Mouse (Mus musculus) embryonic facial prominence, embryonic 12.5 days (tissue): ENCODE data around the gene Slamf9. TPM values are rescaled to one million over a fixed set of nuclear protein-coding genes. Genes with fewer than 3 reads are reported as not detected.

Source experiments
- ATAC-seq: fragments of 200-750 bp; cut with Nextera tagmentation; 2 replicates; pipeline ENCODE4 v1.8.0; 2017; ENCODE audit not compliant: insufficient number of reproducible peaks, insufficient read depth, low FRiP score, low TSS enrichment
- H3K27ac ChIP-seq: fragments of 300-500 bp; sonication (generic); 2 replicates; pipeline ENCODE4 v1.5.1; 2016; ENCODE audit warnings: mild to moderate bottlenecking
- H3K27me3 ChIP-seq: fragments of 300-500 bp; sonication (generic); 2 replicates; pipeline ENCODE4 v1.6.1; 2016; ENCODE audit warnings: mild to moderate bottlenecking, moderate library complexity
- H3K36me3 ChIP-seq: fragments of 300-500 bp; sonication (generic); 2 replicates; pipeline ENCODE4 v1.6.1; 2016; ENCODE audit warnings: mild to moderate bottlenecking
- H3K4me1 ChIP-seq: fragments of 300-500 bp; sonication (generic); 2 replicates; pipeline ENCODE4 v1.6.1; 2016
- H3K4me2 ChIP-seq: fragments of 300-500 bp; sonication (generic); replicated peaks from 2 replicates; pipeline ENCODE4 v1.6.1; 2016; ENCODE audit warnings: mild to moderate bottlenecking, moderate library complexity
- H3K4me3 ChIP-seq: fragments of 300-500 bp; sonication (generic); 2 replicates; pipeline ENCODE4 v1.5.1; 2016; ENCODE audit warnings: mild to moderate bottlenecking
- H3K9ac ChIP-seq: fragments of 300-500 bp; sonication (generic); 2 replicates; pipeline ENCODE4 v1.6.1; 2016; ENCODE audit warnings: mild to moderate bottlenecking, moderate library complexity
- H3K9me3 ChIP-seq: fragments of 300-500 bp; sonication (generic); 2 replicates; pipeline ENCODE4 v1.6.1; 2016; ENCODE audit warnings: mild to moderate bottlenecking, moderate library complexity
- WGBS: fragments of 180-500 bp; shearing (Covaris S2); methylation state at CpG from one replicate; pipeline ENCODE4 v1.1.7; 2016; 5-methylcytosine and 5-hydroxymethylcytosine counted together
- polyA plus RNA-seq: library from polyadenylated mRNA; unstranded; fragments of >200 nt; fragmentation: Nextera tagmentation; extraction: Ambion mirVana; gene quantifications from 2 replicates; pipeline ENCODE4 v1.2.1, GENCODE M21; 2016

Slamf9 gene
- polyA plus RNA-seq, 1 experiment from 2014 or later: 0.41 TPM

GRCm38 (mm10) chr1:172482518-172483360 is 7.6 kb downstream of the Slamf9 start:
- peak overlapping the region; percentile 68 for H3K4me3 ChIP-seq
- H3K9me3 ChIP-seq: no peaks in the 10 kb centered on the region
- H3K27me3 ChIP-seq: no peaks in the 10 kb centered on the region
- H3K4me2 ChIP-seq: peak overlapping the region; percentile 86
- ATAC-seq: no peak
- WGBS: 2% methylated on average over 12 of the region's 12 CpGs
- peaks cover 48% of the 10 kb centered on the region for H3K4me1 ChIP-seq
- peak overlapping the region; percentile 65 for H3K27ac ChIP-seq
- peaks cover 3% of the 10 kb centered on the region; the same call in 1 of the 2 replicates for H3K36me3 ChIP-seq
- peak overlapping the region; percentile 68 for H3K9ac ChIP-seq

GRCm38 (mm10) chr1:172483361-172483660 is 8.2 kb downstream of the Slamf9 start:
- Histone ChIP-seq H3K27ac (peak overlapping the region; percentile 65; the same call in 1 of the 2 replicates), H3K9me3 (no peaks in the 10 kb centered on the region), H3K4me1 (peaks cover 48% of the 10 kb centered on the region), H3K4me2 (peak overlapping the region; percentile 86), H3K36me3 (peaks cover 6% of the 10 kb centered on the region; the same call in 1 of the 2 replicates), H3K27me3 (no peaks in the 10 kb centered on the region), H3K4me3 (peak overlapping the region; percentile 68), H3K9ac (peak overlapping the region; percentile 68)
- 10% methylated on average over 4 of the region's 4 CpGs for WGBS
- no peak for ATAC-seq

GRCm38 (mm10) chr1:172484236-172484635 is 9.1 kb downstream of the Slamf9 start:
- ATAC-seq: no peak
- 44% methylated on average over 11 of the region's 11 CpGs for WGBS
- Histone ChIP-seq H3K4me3 (peak overlapping the region; percentile 68), H3K9me3 (no peaks in the 10 kb centered on the region), H3K4me1 (peaks cover 48% of the 10 kb centered on the region), H3K9ac (0 out of 2 replicates have a peak overlapping the region, but pooled peaks have one; percentile 6), H3K4me2 (peak overlapping the region; percentile 86), H3K27ac (no peak overlapping the region), H3K36me3 (peaks cover 11% of the 10 kb centered on the region; the same call in 1 of the 2 replicates), H3K27me3 (no peaks in the 10 kb centered on the region)

- Histone ChIP-seq H3K27ac (no peak overlapping the region), H3K27me3 (no peaks in the 10 kb centered on the region), H3K9ac (0 out of 2 replicates have a peak overlapping the region, but pooled peaks have one; percentile 6), H3K4me2 (peak overlapping the region; percentile 86), H3K4me1 (peaks cover 48% of the 10 kb centered on the region), H3K4me3 (peak overlapping the region; percentile 68), H3K9me3 (no peaks in the 10 kb centered on the region), H3K36me3 (peaks cover 15% of the 10 kb centered on the region; the same call in 1 of the 2 replicates)
- 52% methylated on average over 13 of the region's 13 CpGs for WGBS
- ATAC-seq: no peak
Measured at GRCm38 (mm10) chr1:172484671-172485070, 9.5 kb downstream of the Slamf9 start.

- 19% methylated on average over 6 of the region's 6 CpGs for WGBS
- Histone ChIP-seq H3K4me1 (peaks cover 53% of the 10 kb centered on the region), H3K9me3 (no peaks in the 10 kb centered on the region), H3K9ac (no peak overlapping the region), H3K27me3 (no peaks in the 10 kb centered on the region), H3K4me3 (0 out of 2 replicates have a peak overlapping the region, but pooled peaks have one; percentile 9), H3K36me3 (peaks cover 15% of the 10 kb centered on the region; the same call in 1 of the 2 replicates), H3K4me2 (peak overlapping the region; percentile 86), H3K27ac (peak overlapping the region; percentile 24; the same call in 1 of the 2 replicates)
- ATAC-seq: no peak
Measured at GRCm38 (mm10) chr1:172485821-172486220, 10.7 kb downstream of the Slamf9 start.

- 0 out of 2 replicates have a peak overlapping the region, but pooled peaks have one; percentile 9 for H3K4me3 ChIP-seq
- H3K9ac ChIP-seq: no peak overlapping the region
- H3K36me3 ChIP-seq: peaks cover 18% of the 10 kb centered on the region; the same call in 1 of the 2 replicates
- no peak for ATAC-seq
- no peaks in the 10 kb centered on the region for H3K27me3 ChIP-seq
- H3K27ac ChIP-seq: peak overlapping the region; percentile 24; the same call in 1 of the 2 replicates
- peaks cover 53% of the 10 kb centered on the region for H3K4me1 ChIP-seq
- 29% methylated on average over 4 of the region's 4 CpGs for WGBS
- H3K9me3 ChIP-seq: no peaks in the 10 kb centered on the region
- H3K4me2 ChIP-seq: peak overlapping the region; percentile 86
Measured at GRCm38 (mm10) chr1:172486236-172486635, 11.1 kb downstream of the Slamf9 start.

GRCm38 (mm10) chr1:172486651-172487050 is 11.5 kb downstream of the Slamf9 start:
- Histone ChIP-seq H3K4me3 (0 out of 2 replicates have a peak overlapping the region, but pooled peaks have one; percentile 9), H3K27me3 (no peaks in the 10 kb centered on the region), H3K4me1 (peaks cover 53% of the 10 kb centered on the region), H3K36me3 (peaks cover 22% of the 10 kb centered on the region; the same call in 1 of the 2 replicates), H3K27ac (peak overlapping the region; percentile 24; the same call in 1 of the 2 replicates), H3K9ac (no peak overlapping the region), H3K9me3 (no peaks in the 10 kb centered on the region), H3K4me2 (peak overlapping the region; percentile 86)
- ATAC-seq: no peak
- WGBS: 59% methylated on average over 5 of the region's 5 CpGs

- Histone ChIP-seq H3K27ac (no peak overlapping the region), H3K36me3 (peaks cover 33% of the 10 kb centered on the region; the same call in 1 of the 2 replicates), H3K9me3 (no peaks in the 10 kb centered on the region), H3K27me3 (no peaks in the 10 kb centered on the region), H3K4me3 (no peak overlapping the region), H3K9ac (no peak overlapping the region), H3K4me1 (peaks cover 49% of the 10 kb centered on the region), H3K4me2 (no peak overlapping the region)
- 75% methylated on average over 4 of the region's 4 CpGs for WGBS
- ATAC-seq: no peak
Measured at GRCm38 (mm10) chr1:172487859-172488258, 12.7 kb downstream of the Slamf9 start.

GRCm38 (mm10) chr1:172488831-172489230 is 13.7 kb downstream of the Slamf9 start:
- Histone ChIP-seq H3K27ac (no peak overlapping the region), H3K36me3 (peaks cover 42% of the 10 kb centered on the region), H3K9ac (no peak overlapping the region), H3K4me1 (peaks cover 39% of the 10 kb centered on the region), H3K4me2 (no peak overlapping the region), H3K9me3 (no peaks in the 10 kb centered on the region), H3K27me3 (no peaks in the 10 kb centered on the region), H3K4me3 (no peak overlapping the region)
- no peak for ATAC-seq
- WGBS: 89% methylated on average over 7 of the region's 7 CpGs

GRCm38 (mm10) chr1:172489585-172490250 is 14.6 kb downstream of the Slamf9 start:
- H3K4me1 ChIP-seq: peaks cover 30% of the 10 kb centered on the region
- no peak overlapping the region for H3K9ac ChIP-seq
- H3K27me3 ChIP-seq: no peaks in the 10 kb centered on the region
- no peak overlapping the region for H3K4me3 ChIP-seq
- WGBS: 59% methylated on average over 12 of the region's 12 CpGs
- H3K27ac ChIP-seq: no peak overlapping the region
- H3K9me3 ChIP-seq: no peaks in the 10 kb centered on the region
- peak overlapping the region; percentile 36; the same call in 1 of the 2 replicates for H3K4me2 ChIP-seq
- 0 out of 2 replicates have a peak, but pooled peaks have one; percentile 16 for ATAC-seq
- H3K36me3 ChIP-seq: peaks cover 48% of the 10 kb centered on the region

GRCm38 (mm10) chr1:172490261-172490661 is 15.1 kb downstream of the Slamf9 start:
- H3K4me3 ChIP-seq: peak overlapping the region; percentile 20; the same call in 1 of the 2 replicates
- no peaks in the 10 kb centered on the region for H3K27me3 ChIP-seq
- ATAC-seq: 0 out of 2 replicates have a peak, but pooled peaks have one; percentile 18
- H3K4me1 ChIP-seq: peaks cover 25% of the 10 kb centered on the region
- peak overlapping the region; percentile 36; the same call in 1 of the 2 replicates for H3K4me2 ChIP-seq
- H3K9ac ChIP-seq: no peak overlapping the region
- no peak overlapping the region for H3K27ac ChIP-seq
- H3K9me3 ChIP-seq: no peaks in the 10 kb centered on the region
- peaks cover 54% of the 10 kb centered on the region for H3K36me3 ChIP-seq
- WGBS: 13% methylated on average over 10 of the region's 10 CpGs
